Mouse (Mus musculus) E14TG2a.4 (cell line): ENCODE measurements around the gene Azin2.

ENCODE experiments used
- CTCF ChIP-seq: conservative IDR thresholded peaks from 2 replicates; pipeline ENCODE4 v1.5.1; 2014; ENCODE audit warnings: low read length
- NANOG ChIP-seq: IDR thresholded peaks from 2 replicates; pipeline ENCODE4 v1.6.1; 2014; ENCODE audit warnings: borderline replicate concordance, low read length, mixed read lengths
- POU5F1 ChIP-seq: IDR thresholded peaks from 2 replicates; pipeline ENCODE4 v1.6.1; 2014; ENCODE audit warnings: low read length, borderline replicate concordance

DNA sequence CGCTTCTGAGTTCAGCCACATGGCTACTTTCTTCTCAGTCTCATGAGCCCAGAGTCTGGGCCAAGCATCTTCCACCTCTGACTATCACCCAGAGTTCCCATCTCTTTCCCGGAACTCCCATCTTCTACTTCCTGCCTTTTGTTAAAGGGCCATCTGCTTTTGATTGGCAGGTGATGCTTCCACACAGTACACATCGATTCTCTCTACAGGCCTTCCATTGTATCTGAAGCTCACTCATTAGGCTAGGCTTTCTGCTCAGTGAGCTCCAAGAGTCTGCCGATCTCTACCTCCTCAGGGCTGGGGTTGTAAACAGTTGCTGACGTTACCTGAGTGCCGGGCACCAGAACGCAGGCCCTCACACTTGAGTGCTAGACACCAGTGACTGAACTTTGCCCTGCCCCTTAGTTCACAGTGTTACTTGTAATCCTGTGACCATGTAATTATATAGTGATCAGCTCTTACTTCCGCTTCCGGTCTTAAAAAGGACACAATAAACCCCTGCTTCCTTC lies 29.3 kb upstream of the Azin2 start, which contains the start of gene Ak2:
- no peak for TF ChIP-seq CTCF
- no peak for TF ChIP-seq POU5F1
- peak; percentile 93 for TF ChIP-seq NANOG
